Mouse (Mus musculus) E14TG2a.4 (cell line): ENCODE measurements around the gene Yars.

ENCODE experiments used
- CTCF ChIP-seq: conservative IDR thresholded peaks from 2 replicates; pipeline ENCODE4 v1.5.1; 2014; ENCODE audit warnings: low read length
- NANOG ChIP-seq: IDR thresholded peaks from 2 replicates; pipeline ENCODE4 v1.6.1; 2014; ENCODE audit warnings: borderline replicate concordance, low read length, mixed read lengths
- POU5F1 ChIP-seq: IDR thresholded peaks from 2 replicates; pipeline ENCODE4 v1.6.1; 2014; ENCODE audit warnings: low read length, borderline replicate concordance

DNA sequence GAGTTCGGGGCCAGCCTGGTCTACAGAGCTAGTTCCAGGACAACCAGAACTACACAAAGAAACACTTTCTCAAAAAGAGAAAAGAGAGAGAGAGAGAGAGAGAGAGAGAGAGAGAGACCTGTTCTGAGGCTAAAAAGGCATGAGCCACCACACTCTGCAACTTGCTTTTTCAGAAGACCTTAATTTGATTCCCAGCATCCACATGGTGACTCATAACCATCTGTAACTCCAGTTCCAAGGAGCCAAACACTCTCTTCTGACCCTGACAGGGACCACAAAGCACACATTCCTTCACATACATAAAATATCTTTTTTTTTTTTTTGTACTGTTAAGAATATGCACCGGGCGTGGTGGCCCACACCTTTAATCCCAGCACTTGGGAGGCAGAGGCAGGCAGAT is 65.0 kb downstream of the Yars start:
- TF ChIP-seq CTCF (no peak), NANOG (no peak), POU5F1 (no peak)
